Comparison of ENCODE assay signal across 8 mouse cellular contexts in the genomic region with DNA sequence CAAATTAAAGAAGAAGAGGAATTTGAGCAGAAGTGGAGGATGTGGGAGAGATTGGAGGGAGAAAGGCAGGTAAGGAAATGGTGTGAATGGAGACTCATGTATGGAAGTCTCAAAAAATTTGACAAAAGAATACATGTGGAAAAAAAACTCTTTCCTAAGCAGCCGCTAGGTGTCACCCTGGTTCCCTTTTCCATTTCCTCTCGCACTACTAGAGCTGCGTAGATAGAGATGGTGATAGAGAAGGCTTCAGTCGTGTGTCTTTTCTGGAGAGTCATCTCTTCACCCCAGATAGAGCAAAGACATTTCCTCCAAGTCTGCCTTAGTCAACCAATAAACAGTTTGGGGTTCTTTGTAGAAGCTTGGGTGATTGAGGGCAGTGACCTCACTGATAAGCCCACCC. TPM values are rescaled to one million over a fixed set of nuclear protein-coding genes. Genes with fewer than 3 reads are reported as not detected.
DNase-seq lines count a peak whose midpoint lies in the region; ATAC-seq and TF ChIP-seq lines count a peak whose summit lies in the region.

No protein-coding gene starts in this region.

- H3K4me3 ChIP-seq in heart, postnatal 0 days (ENCODE audit: low read depth, low read length): no peak overlapping the region
- H3K4me3 ChIP-seq in CH12.LX (replicated peaks in 1 of 3; ENCODE audit: low read depth in 2 of 3, low read length in 2 of 3, poor library complexity in 1 of 3): no peak overlapping the region
- no peak overlapping the region for H3K4me3 ChIP-seq in limb, embryonic 10.5 days
- no peak overlapping the region for H3K4me3 ChIP-seq in midbrain, embryonic 12.5 days
- H3K4me3 ChIP-seq in stomach, postnatal 0 days (ENCODE audit: low read depth, low read length): no peak overlapping the region

- no peak for ATAC-seq in heart, postnatal 0 days (ENCODE audit: insufficient read depth, low read depth)
- ATAC-seq in granulocyte monocyte progenitor cell, adult 5-6 weeks (replicated peaks; ENCODE audit: poor library complexity, severe bottlenecking): peak; percentile 38
- ATAC-seq in midbrain, embryonic 12.5 days (ENCODE audit: low FRiP score, low read depth): peak; percentile 59; the same call in 1 of the 2 replicates
- ATAC-seq in stomach, postnatal 0 days (ENCODE audit: low FRiP score, low TSS enrichment): peak; percentile 34; the same call in 1 of the 2 replicates

- H3K27ac ChIP-seq in heart, postnatal 0 days (ENCODE audit: low read depth): no peak overlapping the region
- H3K27ac ChIP-seq in CH12.LX (ENCODE audit: insufficient read depth, low read depth): no peak overlapping the region
- H3K27ac ChIP-seq in limb, embryonic 10.5 days: no peak overlapping the region
- no peak overlapping the region for H3K27ac ChIP-seq in midbrain, embryonic 12.5 days (replicated peaks)
- no peak overlapping the region for H3K27ac ChIP-seq in stomach, postnatal 0 days (replicated peaks)

- DNase-seq in heart, postnatal 0 days (ENCODE audit: low spot score): peak; percentile 49
- DNase-seq in heart, adult 8-10 months (ENCODE audit: low spot score): no peak
- DNase-seq in CH12.LX (ENCODE audit: extremely low read depth): peak; percentile 86
- DNase-seq in c-Kit-positive CD71-positive TER-119-positive erythroid progenitor cells, embryonic 14.5 days (ENCODE audit: low spot score): peak; percentile 73
- DNase-seq in limb, embryonic 10.5 days (ENCODE audit: low spot score): peak; percentile 45
- DNase-seq in stomach, postnatal 0 days (ENCODE audit: low spot score): peak; percentile 62

- TF ChIP-seq CTCF in heart, postnatal 0 days (IDR thresholded peaks at IDR 0.05; ENCODE audit: low read depth): peak; percentile 70
- TF ChIP-seq CTCF in CH12.LX (conservative IDR thresholded peaks at IDR 0.05 in 1 of 2, IDR thresholded peaks at IDR 0.05 in 1 of 2; ENCODE audit: low read depth in 2 of 2, low read length in 2 of 2): peak; percentile 84 to 97
- TF ChIP-seq CTCF in stomach, postnatal 0 days (IDR thresholded peaks at IDR 0.05; ENCODE audit: low read depth): peak; percentile 89

- TF ChIP-seq RAD21 in CH12.LX (IDR thresholded peaks at IDR 0.05; ENCODE audit: low read depth, low read length): peak; percentile 97

- no peak overlapping the region for H3K4me2 ChIP-seq in heart, postnatal 0 days (ENCODE audit: low read depth, low read length)
- peak overlapping the region; percentile 41; the same call in 1 of the 2 replicates for H3K4me2 ChIP-seq in CH12.LX (ENCODE audit: insufficient read depth, low read depth, poor library complexity, severe bottlenecking)
- H3K4me2 ChIP-seq in midbrain, embryonic 12.5 days (replicated peaks): no peak overlapping the region
- H3K4me2 ChIP-seq in stomach, postnatal 0 days (replicated peaks; ENCODE audit: low read depth): no peak overlapping the region

- H3K4me1 ChIP-seq in heart, postnatal 0 days (ENCODE audit: control insufficient read depth, insufficient read depth): peaks cover 7% of the 10 kb centered on the region
- peaks cover 2 to 37% of the 10 kb centered on the region in 2 experiments; a peak in 2 of 4 replicates for H3K4me1 ChIP-seq in CH12.LX (ENCODE audit: control insufficient read depth in 1 of 2, insufficient read depth in 2 of 2)
- peaks cover 20% of the 10 kb centered on the region for H3K4me1 ChIP-seq in limb, embryonic 10.5 days
- H3K4me1 ChIP-seq in midbrain, embryonic 12.5 days: peaks cover 12% of the 10 kb centered on the region; the same call in 1 of the 2 replicates
- peaks cover 3% of the 10 kb centered on the region; the same call in 1 of the 2 replicates for H3K4me1 ChIP-seq in stomach, postnatal 0 days (replicated peaks; ENCODE audit: control insufficient read depth, insufficient read depth)

- H3K36me3 ChIP-seq in heart, postnatal 0 days (replicated peaks; ENCODE audit: control insufficient read depth, insufficient read depth, low read length): no peaks in the 10 kb centered on the region
- H3K36me3 ChIP-seq in CH12.LX (replicated peaks in 1 of 2; ENCODE audit: control insufficient read depth in 1 of 2, insufficient read depth in 1 of 2, low read length in 1 of 2): peaks cover 0 to 4% of the 10 kb centered on the region in 2 experiments
- no peaks in the 10 kb centered on the region for H3K36me3 ChIP-seq in limb, embryonic 10.5 days
- H3K36me3 ChIP-seq in midbrain, embryonic 12.5 days: no peaks in the 10 kb centered on the region
- H3K36me3 ChIP-seq in stomach, postnatal 0 days (ENCODE audit: control insufficient read depth, insufficient read depth, low read length): no peaks in the 10 kb centered on the region

- dilution Hi-C loops in CH12.LX (cut with MboI; ENCODE audit: extremely low pct_ligation_motif_present, extremely low pct_unique_long_range_greater_than_20kb, low sequenced_read_pairs): no loop called here

- 0 out of 2 replicates have a peak, but pooled peaks cover 4% of the 10 kb centered on the region for H3K27me3 ChIP-seq in heart, postnatal 0 days (ENCODE audit: control insufficient read depth, insufficient read depth, low read length)
- H3K27me3 ChIP-seq in CH12.LX (replicated peaks): no peaks in the 10 kb centered on the region
- peaks cover 14% of the 10 kb centered on the region for H3K27me3 ChIP-seq in limb, embryonic 10.5 days (ENCODE audit: low read depth, poor library complexity, severe bottlenecking)
- H3K27me3 ChIP-seq in midbrain, embryonic 12.5 days: peaks cover 26% of the 10 kb centered on the region; the same call in 1 of the 2 replicates
- no peaks in the 10 kb centered on the region for H3K27me3 ChIP-seq in stomach, postnatal 0 days (ENCODE audit: control insufficient read depth, insufficient read depth, low read length)

- no peaks in the 10 kb centered on the region for H3K9me3 ChIP-seq in heart, postnatal 0 days (replicated peaks; ENCODE audit: control insufficient read depth, low read length)
- no peaks in the 10 kb centered on the region for H3K9me3 ChIP-seq in CH12.LX (replicated peaks; ENCODE audit: low read length)
- H3K9me3 ChIP-seq in limb, embryonic 10.5 days (replicated peaks): no peaks in the 10 kb centered on the region
- H3K9me3 ChIP-seq in midbrain, embryonic 12.5 days: no peaks in the 10 kb centered on the region
- no peaks in the 10 kb centered on the region for H3K9me3 ChIP-seq in stomach, postnatal 0 days (ENCODE audit: control insufficient read depth, low read length)

- no peak overlapping the region for H3K9ac ChIP-seq in heart, postnatal 0 days (replicated peaks; ENCODE audit: low read depth, low read length)
- H3K9ac ChIP-seq in CH12.LX (ENCODE audit: insufficient read depth, low read depth): no peak overlapping the region
- no peak overlapping the region for H3K9ac ChIP-seq in midbrain, embryonic 12.5 days (replicated peaks)
- H3K9ac ChIP-seq in stomach, postnatal 0 days (ENCODE audit: low read length): no peak overlapping the region

- 0% methylated on average over 4 of the region's 4 CpGs for WGBS in heart, postnatal 0 days
- WGBS in limb, embryonic 10.5 days: 4% methylated on average over 4 of the region's 4 CpGs
- 2% methylated on average over 4 of the region's 4 CpGs for WGBS in midbrain, embryonic 12.5 days
- 3% methylated on average over 4 of the region's 4 CpGs for WGBS in stomach, postnatal 0 days

- in situ Hi-C loops in CH12.LX (cut with MboI; ENCODE audit: low pct_ligation_motif_present, low pct_unique_long_range_greater_than_20kb, low sequenced_read_pairs): loop anchor here (5.0 to 25.0 kb wide), 4 partner anchors 228 to 538 kb away; a partner anchor contains a TSS

- peaks cover 12% of the 10 kb centered on the region for H3K79me2 ChIP-seq in CH12.LX (replicated peaks; ENCODE audit: control insufficient read depth, extremely low read depth, insufficient read depth, poor library complexity, severe bottlenecking)

- no peak for TF ChIP-seq EP300 in heart, postnatal 0 days (IDR thresholded peaks at IDR 0.05; ENCODE audit: low read depth)
- no peak for TF ChIP-seq EP300 in CH12.LX (IDR thresholded peaks at IDR 0.05; ENCODE audit: low read length)
- TF ChIP-seq EP300 in stomach, postnatal 0 days (optimal IDR thresholded peaks at IDR 0.05): no peak

- no peak for TF ChIP-seq POLR2A in CH12.LX (IDR thresholded peaks at IDR 0.05; ENCODE audit: low read depth, low read length)

RNA-seq across cellular contexts. Expression of a gene that starts 3.0 kb away (rescaled TPM):
- 23.0 and 34.7 TPM in 2 replicates for total RNA-seq in heart, postnatal 0 days (2014; rRNA removed; ENCODE audit: low replicate concordance)
- 13.8 and 15.0 TPM in 2 replicates for polyA plus RNA-seq in heart, postnatal 0 days (2015; fragmentation: Nextera tagmentation; extraction: Ambion mirVana)
- total RNA-seq in heart, adult 8-10 months (2022): 10 to 100 TPM; 11.7 to 13.3 (median 12.1) TPM
- total RNA-seq in CH12.LX (2012; rRNA removed) (25.7 and 35.0 TPM in 2 replicates), CH12.LX (2014; rRNA removed) (58.1 and 63.8 TPM in 2 replicates)
- polyA plus RNA-seq in CH12.LX (2012; ENCODE audit: insufficient read length, low read depth): 49.0 and 52.2 TPM in 2 replicates
- 27.7 and 45.0 TPM in 2 replicates for total RNA-seq in granulocyte monocyte progenitor cell, adult 5-6 weeks (2014; fragmentation: Nextera tagmentation)
- 22.1 and 23.6 TPM in 2 replicates for total RNA-seq in granulocyte monocyte progenitor cell, adult 5-6 weeks (2017)
- polyA plus RNA-seq in limb, embryonic 10.5 days (2016; fragmentation: Nextera tagmentation; extraction: Ambion mirVana): 1.0 and 1.4 TPM in 2 replicates
- 2.3 and 2.4 TPM in 2 replicates for polyA plus RNA-seq in midbrain, embryonic 12.5 days (2016; fragmentation: Nextera tagmentation; extraction: Ambion mirVana)
- polyA plus RNA-seq in stomach, postnatal 0 days (2015; fragmentation: Nextera tagmentation; extraction: Ambion mirVana): 12.8 and 14.4 TPM in 2 replicates

RNA-seq across cellular contexts. Expression of a gene that starts 27.5 kb away (rescaled TPM):
- 0.08 and 0.92 TPM in 2 replicates for total RNA-seq in heart, postnatal 0 days (2014; rRNA removed; ENCODE audit: low replicate concordance)
- 0.11 and 0.12 TPM in 2 replicates for polyA plus RNA-seq in heart, postnatal 0 days (2015; fragmentation: Nextera tagmentation; extraction: Ambion mirVana)
- total RNA-seq in heart, adult 8-10 months (2022): 1 to 10 TPM in 2 of 4 experiments, under 1 TPM in 2; 0.47 to 1.2 (median 0.90) TPM
- total RNA-seq in CH12.LX (2012; rRNA removed): 0.89 and 0.97 TPM in 2 replicates
- total RNA-seq in CH12.LX (2014; rRNA removed): 1.7 and 2.0 TPM in 2 replicates
- polyA plus RNA-seq in CH12.LX (2012; ENCODE audit: insufficient read length, low read depth): 3.1 and 4.9 TPM in 2 replicates
- 0.58 and 1.2 TPM in 2 replicates for total RNA-seq in granulocyte monocyte progenitor cell, adult 5-6 weeks (2014; fragmentation: Nextera tagmentation)
- total RNA-seq in granulocyte monocyte progenitor cell, adult 5-6 weeks (2017): 0.22 and 1.3 TPM in 2 replicates
- not detected in 2 replicates for polyA plus RNA-seq in limb, embryonic 10.5 days (2016; fragmentation: Nextera tagmentation; extraction: Ambion mirVana)
- 0.18 TPM in 1 of 2 replicates, not detected in the other for polyA plus RNA-seq in midbrain, embryonic 12.5 days (2016; fragmentation: Nextera tagmentation; extraction: Ambion mirVana)
- 0.22 and 0.33 TPM in 2 replicates for polyA plus RNA-seq in stomach, postnatal 0 days (2015; fragmentation: Nextera tagmentation; extraction: Ambion mirVana)

RNA-seq across cellular contexts. Expression of a gene that starts 48.0 kb away (rescaled TPM):
- 1.8 and 27.8 TPM in 2 replicates for total RNA-seq in heart, postnatal 0 days (2014; rRNA removed; ENCODE audit: low replicate concordance)
- 1.8 and 2.7 TPM in 2 replicates for polyA plus RNA-seq in heart, postnatal 0 days (2015; fragmentation: Nextera tagmentation; extraction: Ambion mirVana)
- total RNA-seq in heart, adult 8-10 months (2022): 1 to 10 TPM; 1.6 to 5.4 (median 3.7) TPM
- total RNA-seq in CH12.LX (2012; rRNA removed): 6.8 and 7.1 TPM in 2 replicates
- 51.6 and 61.0 TPM in 2 replicates for total RNA-seq in CH12.LX (2014; rRNA removed)
- polyA plus RNA-seq in CH12.LX (2012; ENCODE audit: insufficient read length, low read depth): 5.6 and 17.1 TPM in 2 replicates
- total RNA-seq in granulocyte monocyte progenitor cell, adult 5-6 weeks (2014; fragmentation: Nextera tagmentation): 2.9 and 10.5 TPM in 2 replicates
- total RNA-seq in granulocyte monocyte progenitor cell, adult 5-6 weeks (2017): 14.2 and 35.9 TPM in 2 replicates
- 2.9 and 5.1 TPM in 2 replicates for polyA plus RNA-seq in limb, embryonic 10.5 days (2016; fragmentation: Nextera tagmentation; extraction: Ambion mirVana)
- 7.6 and 8.3 TPM in 2 replicates for polyA plus RNA-seq in midbrain, embryonic 12.5 days (2016; fragmentation: Nextera tagmentation; extraction: Ambion mirVana)
- polyA plus RNA-seq in stomach, postnatal 0 days (2015; fragmentation: Nextera tagmentation; extraction: Ambion mirVana): 5.0 and 7.3 TPM in 2 replicates

RNA-seq across cellular contexts. Expression of a gene that starts 48.5 kb away (rescaled TPM):
- 1.1 and 5.3 TPM in 2 replicates for total RNA-seq in heart, postnatal 0 days (2014; rRNA removed; ENCODE audit: low replicate concordance)
- polyA plus RNA-seq in heart, postnatal 0 days (2015; fragmentation: Nextera tagmentation; extraction: Ambion mirVana): 1.3 and 1.9 TPM in 2 replicates
- total RNA-seq in heart, adult 8-10 months (2022): 10 to 100 TPM; 15.6 to 31.7 (median 17.5) TPM
- total RNA-seq in CH12.LX (2012; rRNA removed): 20.8 and 34.6 TPM in 2 replicates
- total RNA-seq in CH12.LX (2014; rRNA removed): 9.2 and 9.5 TPM in 2 replicates
- 11.6 and 15.1 TPM in 2 replicates for polyA plus RNA-seq in CH12.LX (2012; ENCODE audit: insufficient read length, low read depth)
- not detected in 2 replicates for total RNA-seq in granulocyte monocyte progenitor cell, adult 5-6 weeks (2014; fragmentation: Nextera tagmentation)
- total RNA-seq in granulocyte monocyte progenitor cell, adult 5-6 weeks (2017): 0.30 and 0.41 TPM in 2 replicates
- polyA plus RNA-seq in limb, embryonic 10.5 days (2016; fragmentation: Nextera tagmentation; extraction: Ambion mirVana): 0.70 TPM in 1 of 2 replicates, not detected in the other
- 1.3 and 1.4 TPM in 2 replicates for polyA plus RNA-seq in midbrain, embryonic 12.5 days (2016; fragmentation: Nextera tagmentation; extraction: Ambion mirVana)
- polyA plus RNA-seq in stomach, postnatal 0 days (2015; fragmentation: Nextera tagmentation; extraction: Ambion mirVana): 3.0 and 3.4 TPM in 2 replicates

RNA-seq across cellular contexts. Expression of a gene that starts 57.3 kb away (rescaled TPM):
- 22.7 and 39.6 TPM in 2 replicates for total RNA-seq in heart, postnatal 0 days (2014; rRNA removed; ENCODE audit: low replicate concordance)
- polyA plus RNA-seq in heart, postnatal 0 days (2015; fragmentation: Nextera tagmentation; extraction: Ambion mirVana): 2.7 and 2.9 TPM in 2 replicates
- total RNA-seq in heart, adult 8-10 months (2022): 10 to 100 TPM; 22.2 to 28.9 (median 23.8) TPM
- total RNA-seq in CH12.LX (2012; rRNA removed) (30.2 and 36.0 TPM in 2 replicates), CH12.LX (2014; rRNA removed) (18.8 and 20.9 TPM in 2 replicates)
- 51.6 and 63.7 TPM in 2 replicates for polyA plus RNA-seq in CH12.LX (2012; ENCODE audit: insufficient read length, low read depth)
- 17.1 and 24.2 TPM in 2 replicates for total RNA-seq in granulocyte monocyte progenitor cell, adult 5-6 weeks (2014; fragmentation: Nextera tagmentation)
- 39.4 and 50.8 TPM in 2 replicates for total RNA-seq in granulocyte monocyte progenitor cell, adult 5-6 weeks (2017)
- polyA plus RNA-seq in limb, embryonic 10.5 days (2016; fragmentation: Nextera tagmentation; extraction: Ambion mirVana): 4.2 and 6.1 TPM in 2 replicates
- polyA plus RNA-seq in midbrain, embryonic 12.5 days (2016; fragmentation: Nextera tagmentation; extraction: Ambion mirVana): 5.4 and 6.2 TPM in 2 replicates
- polyA plus RNA-seq in stomach, postnatal 0 days (2015; fragmentation: Nextera tagmentation; extraction: Ambion mirVana): 3.6 and 4.0 TPM in 2 replicates
